Mouse (Mus musculus) limb, embryonic 14.5 days (tissue): ENCODE data around the gene Wdtc1. TPM values are rescaled to one million over a fixed set of nuclear protein-coding genes. Genes with fewer than 3 reads are reported as not detected.

Experiments
- ATAC-seq: fragments of 200-750 bp; cut with Nextera tagmentation; 2 replicates; pipeline ENCODE4 v1.8.0; 2017; ENCODE audit warnings: low read depth, moderate number of reproducible peaks, moderate TSS enrichment; ENCODE audit not compliant: low FRiP score
- DNase-seq: peaks from one replicate; pipeline ENCODE4 v3.0.0-alpha.2; 2015; ENCODE audit warnings: low spot score
- H3K27ac ChIP-seq: fragments of 300-500 bp; sonication (generic); replicated peaks from 2 replicates; pipeline ENCODE4 v1.5.1; 2014; ENCODE audit warnings: low read depth, mild to moderate bottlenecking, low read length, moderate library complexity, mixed read lengths
- H3K27me3 ChIP-seq: fragments of 300-500 bp; sonication (generic); 2 replicates; pipeline ENCODE4 v1.6.1; 2014; ENCODE audit warnings: low read length, mixed read lengths; ENCODE audit not compliant: control insufficient read depth, insufficient read depth
- H3K36me3 ChIP-seq: fragments of 300-500 bp; sonication (generic); 2 replicates; pipeline ENCODE4 v1.6.1; 2014; ENCODE audit warnings: mild to moderate bottlenecking, low read length, moderate library complexity, mixed read lengths; ENCODE audit not compliant: control insufficient read depth, insufficient read depth
- H3K4me1 ChIP-seq: fragments of 300-500 bp; sonication (generic); 2 replicates; pipeline ENCODE4 v1.6.1; 2014; ENCODE audit warnings: antibody characterized with exemption, low read length, mixed read lengths; ENCODE audit not compliant: control insufficient read depth, insufficient read depth
- H3K4me2 ChIP-seq: fragments of 300-500 bp; sonication (generic); replicated peaks from 2 replicates; pipeline ENCODE4 v1.6.1; 2014; ENCODE audit warnings: low read depth, mild to moderate bottlenecking, low read length, moderate library complexity; ENCODE audit not compliant: severe bottlenecking
- H3K4me3 ChIP-seq: fragments of 300-500 bp; sonication (generic); replicated peaks from 2 replicates; pipeline ENCODE4 v1.5.1; 2014; ENCODE audit warnings: low read length
- H3K9ac ChIP-seq: fragments of 300-500 bp; sonication (generic); 2 replicates; pipeline ENCODE4 v1.6.1; 2014; ENCODE audit warnings: mild to moderate bottlenecking, low read depth, low read length, moderate library complexity; ENCODE audit not compliant: severe bottlenecking
- H3K9me3 ChIP-seq: fragments of 300-500 bp; sonication (generic); 2 replicates; pipeline ENCODE4 v1.6.1; 2016; ENCODE audit warnings: low read length; ENCODE audit not compliant: control insufficient read depth
- POLR2A ChIP-seq: fragments of 200-500 bp; IDR thresholded peaks from 2 replicates; pipeline ENCODE4 v1.8.0; 2012; ENCODE audit warnings: inconsistent platforms, mild to moderate bottlenecking, moderate library complexity, borderline replicate concordance; ENCODE audit not compliant: insufficient read depth, insufficient read length; ENCODE audit errors: extremely low read depth
- WGBS: fragments of 180-500 bp; shearing (Covaris S2); extraction: QIAGEN DNeasy Blood & Tissue Kit; methylation state at CpG from one replicate; pipeline ENCODE4 v1.1.7; 2014; 5-methylcytosine and 5-hydroxymethylcytosine counted together
- polyA plus RNA-seq, 2 experiments: library from polyadenylated mRNA; depleted of rRNA in 1 of 2; stranded (reverse) in 1 of 2; unstranded in 1 of 2; fragments of >200 nt; fragmentation: Nextera tagmentation in 1 of 2; extraction: Ambion mirVana in 1 of 2; gene quantifications; 2 replicates each; pipeline versions ENCODE4 v1.2.1 to v1.2.3; 2012 to 2014

Wdtc1 gene
- polyA plus RNA-seq, 2 experiments: 17.6 to 27.8 TPM

GRCm38 (mm10) chr4:133281513-133281912 is 71.8 kb downstream of the Wdtc1 start:
- peaks cover 31% of the 10 kb centered on the region for H3K4me1 ChIP-seq
- peak overlapping the region; percentile 20; the same call in 1 of the 2 replicates for H3K4me2 ChIP-seq
- ATAC-seq (no peak), DNase-seq (no peak)
- H3K4me3 ChIP-seq: no peak overlapping the region
- H3K9me3 ChIP-seq: no peaks in the 10 kb centered on the region
- 27% methylated on average over 7 of the region's 7 CpGs for WGBS
- H3K36me3 ChIP-seq: no peaks in the 10 kb centered on the region
- TF ChIP-seq POLR2A: no peak
- peak overlapping the region; percentile 40; the same call in 1 of the 2 replicates for H3K9ac ChIP-seq
- peak overlapping the region; percentile 84 for H3K27ac ChIP-seq
- no peaks in the 10 kb centered on the region for H3K27me3 ChIP-seq

- peak overlapping the region; percentile 79 for H3K4me2 ChIP-seq
- peak overlapping the region; percentile 92 for H3K27ac ChIP-seq
- H3K9me3 ChIP-seq: no peaks in the 10 kb centered on the region
- no peak for DNase-seq
- H3K36me3 ChIP-seq: peaks cover 7% of the 10 kb centered on the region; the same call in 1 of the 2 replicates
- peak overlapping the region; percentile 89 for H3K4me3 ChIP-seq
- TF ChIP-seq POLR2A: no peak
- peaks cover 36% of the 10 kb centered on the region for H3K4me1 ChIP-seq
- no peaks in the 10 kb centered on the region for H3K27me3 ChIP-seq
- H3K9ac ChIP-seq: peak overlapping the region; percentile 87; the same call in 1 of the 2 replicates
- WGBS: 78% methylated on average over 3 of the region's 3 CpGs
- ATAC-seq: no peak
Observed at GRCm38 (mm10) chr4:133278482-133278881, 74.8 kb downstream of the Wdtc1 start.

GRCm38 (mm10) chr4:133278067-133278466 is 75.2 kb downstream of the Wdtc1 start:
- Histone ChIP-seq H3K9me3 (no peaks in the 10 kb centered on the region), H3K4me1 (peaks cover 32% of the 10 kb centered on the region), H3K27me3 (no peaks in the 10 kb centered on the region), H3K27ac (peak overlapping the region; percentile 92), H3K4me2 (peak overlapping the region; percentile 79), H3K9ac (peak overlapping the region; percentile 87), H3K4me3 (peak overlapping the region; percentile 89), H3K36me3 (peaks cover 7% of the 10 kb centered on the region; the same call in 1 of the 2 replicates)
- 28% methylated on average over 6 of the region's 6 CpGs for WGBS
- no peak for DNase-seq
- TF ChIP-seq POLR2A: no peak
- ATAC-seq: no peak; the same call in 1 of the 2 replicates

GRCm38 (mm10) chr4:133277104-133278026 is 75.9 kb downstream of the Wdtc1 start, which contains the start of gene Tmem222:
TSS of gene Tmem222 (minus strand) at chr4:133277792.
- peak within 1 kb of the TSS; percentile 79 for H3K4me2 ChIP-seq

GRCm38 (mm10) chr4:133270929-133271328 is 82.4 kb downstream of the Wdtc1 start:
- WGBS: 96% methylated on average over 9 of the region's 9 CpGs
- H3K4me2 ChIP-seq: no peak overlapping the region
- H3K36me3 ChIP-seq: peaks cover 52% of the 10 kb centered on the region
- H3K27me3 ChIP-seq: no peaks in the 10 kb centered on the region
- DNase-seq (no peak), ATAC-seq (no peak)
- TF ChIP-seq POLR2A: no peak
- no peak overlapping the region for H3K27ac ChIP-seq
- no peak overlapping the region for H3K4me3 ChIP-seq
- H3K9ac ChIP-seq: no peak overlapping the region
- H3K9me3 ChIP-seq: no peaks in the 10 kb centered on the region
- H3K4me1 ChIP-seq: peaks cover under 1% of the 10 kb centered on the region; the same call in 1 of the 2 replicates

More at GRCm38 (mm10) chr4:133277104-133278026, 75.9 kb downstream of the Wdtc1 start, which contains the start of gene Tmem222:
- DNase-seq: peak; percentile 96
- peak; percentile 90 for ATAC-seq
- Histone ChIP-seq H3K9me3 (no peaks in the 10 kb centered on the region), H3K27ac (peak within 1 kb of the TSS; percentile 92), H3K27me3 (no peaks in the 10 kb centered on the region), H3K36me3 (peaks cover 7% of the 10 kb centered on the region; the same call in 1 of the 2 replicates), H3K9ac (peak within 1 kb of the TSS; percentile 87), H3K4me1 (peaks cover 24% of the 10 kb centered on the region), H3K4me3 (peak within 1 kb of the TSS; percentile 89)
- under 1% methylated on average over 73 of the region's 73 CpGs for WGBS
- TF ChIP-seq POLR2A: 0 out of 2 replicates have a peak, but pooled peaks have one; percentile 9
